Mouse (Mus musculus) C2C12 (cell line): ENCODE results near the gene Rflna.

Experiments used
- CTCF ChIP-seq: IDR thresholded peaks from one replicate; pipeline ENCODE4 v1.5.1; 2011; ENCODE audit not compliant: control insufficient read depth, insufficient read depth, insufficient read length
- USF1 ChIP-seq: IDR thresholded peaks from one replicate; pipeline ENCODE4 v1.6.1; 2011; ENCODE audit warnings: low read depth, mild to moderate bottlenecking, control low read depth, moderate library complexity

GRCm38 (mm10) chr5:125006896-125007295 lies 3.9 kb downstream of the Rflna start:
- TF ChIP-seq CTCF (no peak), USF1 (no peak)
